Mouse (Mus musculus): ENCODE data around the gene Lingo4. TPM values are rescaled to one million over a fixed set of nuclear protein-coding genes. Genes with fewer than 3 reads are reported as not detected.

The Lingo4 gene
- total and polyA plus RNA-seq, 3 experiments: not detected

DNA sequence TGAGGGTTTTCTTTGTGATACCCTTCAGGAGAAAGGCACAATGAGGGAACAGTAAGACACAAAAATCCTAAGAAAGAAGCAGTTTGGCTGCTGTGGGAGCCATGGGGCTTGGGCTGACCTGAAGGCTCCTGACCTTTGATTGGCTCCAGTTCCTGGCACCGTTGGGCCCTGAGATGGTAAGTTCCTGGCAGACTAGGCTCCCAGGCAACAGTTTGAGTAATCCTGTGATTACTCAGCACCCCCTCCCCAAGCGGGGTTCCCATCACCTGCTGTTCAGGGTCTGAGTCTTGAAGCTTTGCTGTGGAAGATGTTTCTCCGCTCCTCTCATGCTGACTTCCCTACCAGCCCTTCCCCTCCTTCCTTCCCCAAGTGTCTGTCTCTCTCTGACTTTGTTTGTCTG, 14.8 kb upstream of the Lingo4 start:
- Histone ChIP-seq H3K27ac (ENCODE audit: control insufficient read depth, low read depth, low read length) (no peak overlapping the region), H3K79me2 (ENCODE audit: control insufficient read depth, insufficient read depth, low read length, poor library complexity) (no peaks in the 10 kb centered on the region), H3K9me3 (replicated peaks; ENCODE audit: insufficient read depth, low read length) (no peaks in the 10 kb centered on the region), H3K9ac (ENCODE audit: control insufficient read depth, low read depth, low read length, poor library complexity, severe bottlenecking) (no peak overlapping the region), H3K27me3 (ENCODE audit: control insufficient read depth in 1 of 2, insufficient read depth in 2 of 2, low read length in 2 of 2) (peaks cover 0 to 3% of the 10 kb centered on the region in 2 experiments; a peak in 3 of 4 replicates), H3K4me3 (ENCODE audit: control insufficient read depth in 1 of 2, insufficient read depth in 1 of 2, low read depth in 2 of 2, low read length in 2 of 2) (no peak overlapping the region), H3K36me3 (ENCODE audit: control insufficient read depth in 1 of 2, insufficient read depth in 2 of 2, low read length in 2 of 2) (no peaks in the 10 kb centered on the region), H3K4me1 (ENCODE audit: control insufficient read depth in 1 of 2, insufficient read depth in 2 of 2, low read length in 2 of 2) (no peaks in the 10 kb centered on the region)
- DNase-seq (ENCODE audit: low read depth, low spot score): no peak
- TF ChIP-seq MXI1 (IDR thresholded peaks at IDR 0.05; ENCODE audit: low read depth, low read length) (no peak), CHD2 (IDR thresholded peaks at IDR 0.05; ENCODE audit: low read length) (no peak), EP300 (IDR thresholded peaks at IDR 0.05; ENCODE audit: low read depth in 1 of 2, low read length in 2 of 2) (no peak), TCF12 (IDR thresholded peaks at IDR 0.05; ENCODE audit: low read depth, low read length) (no peak), ZNF384 (IDR thresholded peaks at IDR 0.05; ENCODE audit: low read depth, low read length) (no peak), BHLHE40 (IDR thresholded peaks at IDR 0.05; ENCODE audit: borderline replicate concordance, low read depth, low read length) (no peak), TAL1 (IDR thresholded peaks at IDR 0.05; ENCODE audit: low read length) (no peak), SMC3 (IDR thresholded peaks at IDR 0.05; ENCODE audit: low read depth, low read length) (no peak)

DNA sequence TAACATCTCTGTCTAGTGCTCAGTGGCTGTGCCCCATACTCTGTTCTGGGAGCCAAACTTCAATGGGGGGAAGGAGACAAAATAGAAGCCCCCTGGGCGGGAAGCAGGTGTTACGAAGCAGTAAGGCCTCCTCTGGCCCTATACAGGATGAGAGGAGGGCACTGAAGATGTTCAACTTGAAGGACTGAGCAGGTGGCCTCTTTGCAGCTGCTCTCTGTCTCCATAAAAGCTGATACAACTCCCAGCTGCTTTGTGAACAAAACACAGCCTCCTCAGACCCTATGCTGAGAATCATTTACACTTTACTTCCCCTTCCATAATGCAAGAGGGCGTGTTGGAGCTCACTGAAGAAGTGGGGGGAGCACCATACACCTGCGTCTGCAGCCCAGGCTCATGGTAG, 11.6 kb upstream of the Lingo4 start:
- Histone ChIP-seq H3K27ac (ENCODE audit: control insufficient read depth, low read depth, low read length) (no peak overlapping the region), H3K27me3 (ENCODE audit: control insufficient read depth in 1 of 2, insufficient read depth in 2 of 2, low read length in 2 of 2) (peaks cover 2% of the 10 kb centered on the region in 2 experiments), H3K9ac (ENCODE audit: control insufficient read depth, low read depth, low read length, poor library complexity, severe bottlenecking) (no peak overlapping the region), H3K4me1 (ENCODE audit: control insufficient read depth in 1 of 2, insufficient read depth in 2 of 2, low read length in 2 of 2) (no peaks in the 10 kb centered on the region), H3K36me3 (ENCODE audit: control insufficient read depth in 1 of 2, insufficient read depth in 2 of 2, low read length in 2 of 2) (no peaks in the 10 kb centered on the region), H3K9me3 (replicated peaks; ENCODE audit: insufficient read depth, low read length) (no peaks in the 10 kb centered on the region), H3K4me3 (ENCODE audit: control insufficient read depth in 1 of 2, insufficient read depth in 1 of 2, low read depth in 2 of 2, low read length in 2 of 2) (no peak overlapping the region), H3K79me2 (ENCODE audit: control insufficient read depth, insufficient read depth, low read length, poor library complexity) (no peaks in the 10 kb centered on the region)
- DNase-seq (ENCODE audit: low read depth, low spot score): no peak
- TF ChIP-seq RCOR1 (IDR thresholded peaks at IDR 0.05; ENCODE audit: low read depth, low read length) (no peak), ZKSCAN1 (IDR thresholded peaks at IDR 0.05; ENCODE audit: low read depth, low read length) (no peak), JUND (IDR thresholded peaks at IDR 0.05; ENCODE audit: low read depth, low read length) (no peak), TAL1 (IDR thresholded peaks at IDR 0.05; ENCODE audit: low read length) (no peak), E2F4 (IDR thresholded peaks at IDR 0.05; ENCODE audit: borderline replicate concordance, low read depth, low read length) (no peak), ETS1 (IDR thresholded peaks at IDR 0.05; ENCODE audit: low read depth, low read length) (no peak), NELFE (IDR thresholded peaks at IDR 0.05; ENCODE audit: low read depth, low read length) (no peak), KAT2A (conservative IDR thresholded peaks at IDR 0.05; ENCODE audit: low read depth, low read length) (no peak), RAD21 (IDR thresholded peaks at IDR 0.05; ENCODE audit: low read depth, low read length) (no peak), GABPA (IDR thresholded peaks at IDR 0.05; ENCODE audit: low read depth, low read length) (no peak), POLR2AphosphoS2 (IDR thresholded peaks at IDR 0.05; ENCODE audit: low read length) (no peak), TBP (IDR thresholded peaks at IDR 0.05; ENCODE audit: low read depth, low read length) (no peak), ELF1 (IDR thresholded peaks at IDR 0.05; ENCODE audit: low read depth, low read length) (no peak), NRF1 (IDR thresholded peaks at IDR 0.05; ENCODE audit: insufficient read depth, low read depth, low read length, poor library complexity, severe bottlenecking) (no peak), MYC (IDR thresholded peaks at IDR 0.05; ENCODE audit: low read depth, low read length) (no peak), GATA1 (IDR thresholded peaks at IDR 0.05; ENCODE audit: low read depth, low read length) (no peak)
